Mouse (Mus musculus) effector memory CD4-positive, alpha-beta T cell, adult 5 months (primary cell): ENCODE measurements around the gene Fgd4. TPM values are rescaled to one million over a fixed set of nuclear protein-coding genes. Genes with fewer than 3 reads are reported as not detected.

Source experiments
- polyA plus RNA-seq: library from polyadenylated mRNA; unstranded; fragments of 100-300 nt; shearing (Covaris generic); gene quantifications from one replicate; pipeline ENCODE4 v1.2.1, GENCODE M21; 2017

Gene Fgd4
- 0.11 TPM for polyA plus RNA-seq

DNA sequence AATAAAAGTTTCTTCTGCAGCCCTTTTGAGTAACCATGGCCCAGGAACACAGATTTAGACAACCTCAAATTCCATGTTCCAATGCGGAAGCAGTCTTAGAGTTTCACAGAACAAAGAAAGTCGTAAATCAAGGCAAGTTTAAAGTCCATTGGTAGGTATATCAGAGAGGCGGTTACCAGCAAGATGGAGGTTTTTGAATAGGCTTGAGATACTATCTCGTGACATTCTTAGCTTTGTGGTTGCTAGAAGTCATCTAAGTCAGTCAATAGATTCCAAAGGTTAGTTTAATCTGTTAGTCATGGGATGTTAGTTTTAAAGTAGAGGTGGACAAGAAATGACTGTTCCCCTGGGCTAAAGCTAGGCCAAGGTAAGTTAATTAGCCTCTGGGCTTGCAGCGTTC, at the start of gene Fgd4:
Gene Fgd4, minus strand, starts transcription at position 89 of the 400 bp plus-strand sequence.

Other genes with a start within 250 kb of the Fgd4 start
- 41.0 TPM for gene Dnm1l, start 241.6 kb downstream of the Fgd4 start, polyA plus RNA-seq
- not detected for gene Olfr19, start 75.9 kb upstream of the Fgd4 start, polyA plus RNA-seq
- 0.17 TPM for gene Spag6l, start 228.9 kb upstream of the Fgd4 start, polyA plus RNA-seq